Mouse (Mus musculus): ENCODE measurements around the gene 1700016C15Rik.

DNA sequence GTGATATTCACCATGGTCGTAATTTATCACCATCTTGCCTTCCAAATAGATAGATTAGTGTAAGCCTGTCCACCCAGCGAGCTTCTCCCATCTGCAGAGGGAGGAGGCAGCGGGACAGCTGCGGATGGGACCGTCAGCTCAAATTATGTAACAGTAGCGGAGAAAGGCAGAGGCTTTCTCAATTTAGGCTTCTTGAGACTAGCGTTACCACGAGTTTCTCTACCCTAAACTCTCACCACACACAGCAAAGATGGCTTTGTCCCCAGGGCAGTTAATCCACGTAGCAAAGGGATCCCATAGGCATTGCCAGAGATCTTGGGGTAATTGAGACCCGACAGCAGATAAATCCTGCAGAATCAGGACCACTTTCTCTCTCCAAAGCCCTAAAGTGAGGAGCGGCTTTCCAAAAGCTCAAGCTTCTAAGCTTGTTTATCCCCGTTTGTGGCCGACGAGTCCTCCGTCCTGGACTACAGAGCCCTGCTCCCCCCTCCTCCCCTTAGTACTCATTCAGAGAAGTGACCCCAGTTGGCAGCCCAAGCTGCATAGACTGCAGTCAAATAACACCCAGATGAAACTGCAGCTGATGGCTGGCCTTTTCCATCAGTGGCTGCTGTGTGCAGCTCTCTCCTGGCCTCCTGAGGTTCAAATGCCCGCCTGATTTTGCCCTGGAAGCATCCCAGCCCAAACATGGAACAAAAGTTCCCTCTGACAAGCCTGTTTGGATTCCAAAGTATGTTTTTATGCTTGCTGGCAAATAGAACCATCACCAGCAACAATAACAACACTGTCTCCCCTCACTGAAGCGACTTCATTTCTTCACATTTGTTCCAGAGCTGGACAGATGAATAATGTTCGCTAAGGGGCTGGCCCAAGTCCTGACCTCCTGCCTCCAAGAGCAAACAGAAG lies 45.4 kb upstream of the 1700016C15Rik start:
- no peak for TF ChIP-seq CTCF (IDR thresholded peaks at IDR 0.05; ENCODE audit: extremely low read depth, insufficient read length, insufficient replicate concordance, low read depth, low read length)
- no peak for TF ChIP-seq POLR2A (IDR thresholded peaks at IDR 0.05; ENCODE audit: low read depth, low read length)

Data from small intestine, adult 2 months (tissue).